ENCODE assay signal across 7 mouse cellular contexts in the genomic region with DNA sequence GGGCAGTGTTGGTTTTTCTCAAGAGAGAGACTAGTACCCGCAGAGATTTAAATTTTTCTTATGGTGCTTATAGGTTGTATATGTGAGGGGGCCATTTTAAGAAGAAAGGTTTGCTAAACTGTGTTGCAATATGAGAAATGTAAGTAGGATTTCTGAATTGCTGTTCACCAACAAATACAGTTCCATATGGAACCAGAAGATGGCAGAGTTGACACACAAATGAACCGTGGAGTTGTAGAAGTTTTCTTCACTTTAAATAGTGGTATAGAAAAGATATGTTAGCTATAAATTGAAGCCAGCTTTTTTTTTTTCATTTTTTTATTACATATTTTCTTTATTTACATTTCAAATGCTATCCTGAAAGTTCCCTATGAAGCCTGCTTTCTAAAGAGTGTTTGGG. TPM values are rescaled to one million over a fixed set of nuclear protein-coding genes. Genes with fewer than 3 reads are reported as not detected.
DNase-seq lines count a peak whose midpoint lies in the region; ATAC-seq lines count a peak whose summit lies in the region.

No protein-coding gene starts in this region.

- peak; percentile 62 for ATAC-seq in CD4-positive, CD25-positive, alpha-beta regulatory T cell, adult 4 months

- DNase-seq in layer of hippocampus, adult 11-12 months (ENCODE audit: low spot score), result peak; percentile 31
- DNase-seq in layer of hippocampus, adult 9-11 months, result no peak
- peak; percentile 89 for DNase-seq in NIH3T3 (ENCODE audit: low read depth)
- DNase-seq in lung, postnatal 14 days, result peak; percentile 18
- DNase-seq in layer of hippocampus, adult 9-10 months (ENCODE audit: low spot score), result no peak
- no peak for DNase-seq in spleen, postnatal 14 days (ENCODE audit: low spot score in 2 of 2)

RNA-seq across cellular contexts. Expression of a gene that starts 24.2 kb away (rescaled TPM):
- polyA plus RNA-seq in CD4-positive, CD25-positive, alpha-beta regulatory T cell, adult 4 months (2017; shearing (Covaris generic)), result 1 to 10 TPM; 6.8 to 7.0 TPM

Comparison
In these comparisons a context has a peak if more than half of its experiments do, and no peak if none do; other contexts are left out.
1. DNase-seq: peak in layer of hippocampus, adult 11-12 months (single experiment), NIH3T3 (single experiment) and lung, postnatal 14 days (single experiment); none in layer of hippocampus, adult 9-11 months (single experiment), layer of hippocampus, adult 9-10 months (single experiment) and spleen, postnatal 14 days (0 of 2).